Mouse (Mus musculus) heart, adult 2 months (tissue): ENCODE measurements around the gene Popdc2. TPM values are rescaled to one million over a fixed set of nuclear protein-coding genes. Genes with fewer than 3 reads are reported as not detected.
A peak's percentile ranks its signal among the peaks of the same experiment; 100 is the strongest.

Source experiments
- DNase-seq, 2 experiments: peaks; one replicate each; pipeline ENCODE4 v3.0.0; 2021
- H3K27ac ChIP-seq: fragments of 200-600 bp; 2 replicates; pipeline ENCODE4 v1.8.1; 2022
- H3K27me3 ChIP-seq: fragments of 200-500 bp; 2 replicates; pipeline ENCODE4 v1.6.1; 2012; ENCODE audit warnings: mild to moderate bottlenecking, low read length, inconsistent platforms, mixed read lengths; ENCODE audit not compliant: control insufficient read depth, insufficient read depth
- H3K36me3 ChIP-seq: fragments of 200-500 bp; 2 replicates; pipeline ENCODE4 v1.6.1; 2012; ENCODE audit warnings: low read length, inconsistent platforms; ENCODE audit not compliant: control insufficient read depth, insufficient read depth
- H3K4me1 ChIP-seq: fragments of 200-500 bp; 2 replicates; pipeline ENCODE4 v1.6.1; 2011; ENCODE audit warnings: low read length; ENCODE audit not compliant: control insufficient read depth, insufficient read depth
- H3K4me3 ChIP-seq: fragments of 200-600 bp; 2 replicates; pipeline ENCODE4 v1.8.1; 2022
- H3K79me2 ChIP-seq: fragments of 200-500 bp; replicated peaks from 2 replicates; pipeline ENCODE4 v1.6.1; 2012; ENCODE audit warnings: mild to moderate bottlenecking, inconsistent platforms, low read length, moderate library complexity, mixed read lengths; ENCODE audit not compliant: control insufficient read depth, insufficient read depth
- H3K9ac ChIP-seq: fragments of 200-500 bp; 2 replicates; pipeline ENCODE4 v1.6.1; 2012; ENCODE audit warnings: low read depth, mild to moderate bottlenecking, control low read depth, inconsistent platforms, low read length, mixed read lengths
- CTCF ChIP-seq: fragments of 200-600 bp; IDR thresholded peaks from 2 replicates; pipeline ENCODE4 v1.8.1; 2022; ENCODE audit warnings: antibody characterized with exemption, mild to moderate bottlenecking, moderate library complexity
- EP300 ChIP-seq: fragments of 200-500 bp; IDR thresholded peaks from 2 replicates; pipeline ENCODE4 v1.6.1; 2011; ENCODE audit warnings: low read depth, low read length, control low read depth; ENCODE audit not compliant: insufficient read depth
- POLR2A ChIP-seq: fragments of 200-500 bp; IDR thresholded peaks from 2 replicates; pipeline ENCODE4 v1.6.1; 2011; ENCODE audit warnings: mild to moderate bottlenecking, low read depth, low read length, control low read depth; ENCODE audit not compliant: insufficient read depth
- WGBS: fragments of 180-500 bp; shearing (Covaris S2); methylation state at CpG from one replicate; pipeline ENCODE4 v1.1.7; 2018; 5-methylcytosine and 5-hydroxymethylcytosine counted together
- intact Hi-C: fragments of 180-260 bp; cut with DNase I; formaldehyde crosslinking; loops from one replicate; pipeline ENCODE4 v1.15.1; 2025
- polyA plus RNA-seq: library from polyadenylated mRNA; depleted of rRNA; stranded (reverse); fragments of >200 nt; gene quantifications from 2 replicates; pipeline ENCODE4 v1.2.3, GENCODE M21; 2012
- total RNA-seq, 2 experiments: library from RNA; stranded (reverse); gene quantifications; 2 replicates each; pipeline ENCODE4 v1.2.3; 2021

The Popdc2 gene
- total and polyA plus RNA-seq, 3 experiments = 462 to 695 (median 476) TPM

DNA sequence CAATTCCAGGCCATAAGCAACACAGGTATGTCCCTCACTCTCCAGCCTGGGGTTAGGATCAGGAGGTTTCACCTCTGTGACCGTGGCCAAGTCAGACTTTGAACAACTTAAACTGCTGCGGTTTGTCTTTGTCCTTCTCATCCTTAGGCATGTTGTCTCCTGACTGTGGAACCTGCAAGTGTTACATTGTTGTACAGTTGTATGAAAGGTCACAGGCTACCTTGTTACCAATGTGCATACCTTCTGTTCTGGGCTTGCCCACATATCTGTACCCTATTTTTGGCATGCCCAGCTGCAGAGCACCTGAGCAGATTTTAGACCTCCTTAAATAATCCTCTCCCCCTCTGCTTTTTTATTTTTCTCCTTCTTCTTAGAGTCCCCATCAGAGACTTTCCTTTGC lies 2.8 kb upstream of the Popdc2 start:
- H3K9ac ChIP-seq = no peak overlapping the region
- no peak for DNase-seq
- no peaks in the 10 kb centered on the region for H3K79me2 ChIP-seq
- H3K36me3 ChIP-seq = peaks cover 4% of the 10 kb centered on the region; the same call in 1 of the 2 replicates
- H3K27me3 ChIP-seq = no peaks in the 10 kb centered on the region
- TF ChIP-seq POLR2A = no peak
- no peak for TF ChIP-seq EP300
- no peak overlapping the region for H3K27ac ChIP-seq
- intact Hi-C loops = no loop called here
- peaks cover 6% of the 10 kb centered on the region for H3K4me1 ChIP-seq
- WGBS = 73% methylated on average over 2 of the region's 2 CpGs
- no peak overlapping the region for H3K4me3 ChIP-seq

DNA sequence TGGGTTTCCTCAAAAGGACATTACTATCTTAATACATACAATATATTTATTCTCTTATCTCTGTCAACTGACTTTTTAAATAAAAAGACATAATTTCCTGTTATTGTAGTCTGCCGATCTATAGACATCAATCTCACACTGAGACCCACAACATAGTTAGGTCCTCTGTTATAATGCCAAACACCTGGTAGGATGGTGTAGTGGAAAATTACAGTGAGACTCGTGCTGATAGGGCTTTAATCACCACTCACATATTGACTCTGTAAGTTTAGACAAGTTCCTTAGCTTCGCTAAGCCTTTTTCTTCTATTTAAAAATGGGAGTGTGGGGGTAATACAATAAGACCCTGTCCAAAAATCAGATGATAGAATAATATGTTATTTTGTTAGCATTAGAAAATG lies 2.2 kb upstream of the Popdc2 start:
- WGBS = 44% methylated on average over 3 of the region's 3 CpGs
- no peak for DNase-seq
- Histone ChIP-seq H3K9ac (no peak overlapping the region), H3K27ac (peak overlapping the region; percentile 82), H3K36me3 (peaks cover 4% of the 10 kb centered on the region; the same call in 1 of the 2 replicates), H3K4me3 (no peak overlapping the region), H3K27me3 (no peaks in the 10 kb centered on the region), H3K4me1 (peaks cover 6% of the 10 kb centered on the region), H3K79me2 (no peaks in the 10 kb centered on the region)
- intact Hi-C loops = no loop called here
- TF ChIP-seq EP300 (no peak), POLR2A (no peak), CTCF (no peak)

DNA sequence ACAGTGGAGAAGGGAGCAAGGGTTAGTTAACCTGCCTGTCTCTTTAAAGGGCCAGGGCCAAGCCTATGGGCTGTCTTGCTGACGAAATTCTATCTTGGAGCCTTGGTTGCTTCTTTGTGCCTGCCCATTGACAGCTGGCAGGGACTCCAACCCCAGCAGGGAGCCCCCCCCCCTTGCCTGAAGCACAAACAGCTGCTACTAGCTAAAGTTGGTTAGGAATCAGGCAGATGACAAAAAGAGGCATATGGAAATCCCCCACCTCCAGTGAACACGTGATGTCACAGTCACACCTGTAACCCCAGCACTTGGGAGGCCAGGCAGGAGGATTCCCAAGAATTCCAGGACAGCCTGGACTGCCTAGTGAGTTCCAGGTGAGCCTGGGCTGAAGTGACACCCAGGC lies 1.7 kb upstream of the Popdc2 start:
- peak in 1 of 2 experiments; percentile 31 for DNase-seq
- Histone ChIP-seq H3K4me3 (no peak overlapping the region), H3K27me3 (no peaks in the 10 kb centered on the region), H3K9ac (no peak overlapping the region), H3K4me1 (peaks cover 6% of the 10 kb centered on the region), H3K36me3 (peaks cover 4% of the 10 kb centered on the region; the same call in 1 of the 2 replicates), H3K27ac (peak overlapping the region; percentile 82), H3K79me2 (no peaks in the 10 kb centered on the region)
- WGBS = 45% methylated on average over 2 of the region's 2 CpGs
- intact Hi-C loops = no loop called here
- no peak for TF ChIP-seq POLR2A
- no peak for TF ChIP-seq EP300
- no peak for TF ChIP-seq CTCF

DNA sequence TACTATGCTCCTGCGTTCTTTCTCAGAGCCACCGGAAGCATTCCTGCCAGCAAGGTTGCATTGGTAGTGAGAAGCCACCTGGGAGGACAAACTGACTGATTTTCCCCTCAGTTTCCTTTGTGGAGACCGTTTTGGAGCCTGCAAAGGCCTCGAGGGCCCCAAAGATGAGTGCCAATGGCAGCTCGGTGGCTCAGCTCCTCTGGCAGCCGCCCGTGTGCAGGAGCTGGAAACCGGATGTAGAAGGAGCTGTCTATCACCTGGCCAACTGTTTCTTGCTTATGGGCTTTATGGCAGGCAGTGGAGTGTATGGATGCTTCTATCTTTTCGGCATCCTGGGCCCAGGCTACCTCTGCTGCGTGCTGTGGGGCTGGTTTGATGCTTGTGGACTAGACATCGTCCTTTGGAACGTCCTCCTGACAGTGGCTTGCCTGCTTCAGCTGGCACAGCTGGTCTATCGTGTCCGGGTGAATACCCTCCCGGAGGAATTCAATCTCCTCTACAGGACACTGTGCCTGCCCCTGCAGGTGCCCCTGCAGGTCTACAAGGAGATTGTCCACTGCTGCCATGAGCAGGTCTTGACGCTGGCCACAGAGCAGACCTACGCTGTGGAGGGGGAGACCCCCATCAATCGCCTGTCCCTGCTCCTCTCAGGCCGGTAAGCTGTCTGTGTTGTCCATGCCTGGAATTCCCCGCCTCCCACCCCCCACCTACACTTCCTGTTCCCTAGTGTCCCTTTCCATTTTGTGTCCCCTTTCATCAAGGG lies 665 bp downstream of the Popdc2 start:
- peak overlapping the region; percentile 77 for H3K9ac ChIP-seq
- 32% methylated on average over 20 of the region's 20 CpGs for WGBS

DNA sequence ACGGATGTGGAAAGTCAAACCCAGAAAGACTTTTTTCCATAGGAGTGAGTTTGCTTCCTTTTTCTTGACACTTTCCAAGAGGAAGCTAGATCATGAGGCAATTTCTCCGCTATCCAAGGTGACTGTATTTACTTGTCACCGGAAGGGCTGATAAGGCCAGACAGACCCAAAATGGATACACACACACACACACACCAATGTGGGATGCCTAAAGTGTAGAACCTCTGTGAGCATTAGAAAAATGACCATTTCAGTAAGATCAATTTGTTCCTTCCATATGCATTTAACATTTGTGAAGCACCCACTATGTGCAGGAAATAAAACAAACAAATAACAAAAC lies 1.2 kb downstream of the Popdc2 start:
- no peak for DNase-seq
- Histone ChIP-seq H3K27me3 (no peaks in the 10 kb centered on the region), H3K4me3 (peak overlapping the region; percentile 56), H3K79me2 (no peaks in the 10 kb centered on the region), H3K27ac (peak overlapping the region; percentile 89), H3K9ac (peak overlapping the region; percentile 77), H3K4me1 (peaks cover 3% of the 10 kb centered on the region), H3K36me3 (no peaks in the 10 kb centered on the region)
- WGBS = 13% methylated on average over 3 of the region's 3 CpGs
- intact Hi-C loops = no loop called here
- TF ChIP-seq POLR2A (0 out of 2 replicates have a peak, but pooled peaks have one; percentile 5), CTCF (no peak)

More for the DNA sequence above, 665 bp downstream of the Popdc2 start:
- Histone ChIP-seq H3K4me3 (peak overlapping the region; percentile 56), H3K36me3 (no peaks in the 10 kb centered on the region), H3K27me3 (no peaks in the 10 kb centered on the region), H3K4me1 (peaks cover 3% of the 10 kb centered on the region), H3K79me2 (no peaks in the 10 kb centered on the region), H3K27ac (peak overlapping the region; percentile 89)
- intact Hi-C loops = loop anchor here (1.0 kb wide), 1 partner anchor 12 kb away; no protein-coding TSS in a partner anchor
- TF ChIP-seq EP300 = no peak
- TF ChIP-seq POLR2A = 0 out of 2 replicates have a peak, but pooled peaks have one; percentile 19
- peak in 1 of 2 experiments; percentile 41 for DNase-seq

DNA sequence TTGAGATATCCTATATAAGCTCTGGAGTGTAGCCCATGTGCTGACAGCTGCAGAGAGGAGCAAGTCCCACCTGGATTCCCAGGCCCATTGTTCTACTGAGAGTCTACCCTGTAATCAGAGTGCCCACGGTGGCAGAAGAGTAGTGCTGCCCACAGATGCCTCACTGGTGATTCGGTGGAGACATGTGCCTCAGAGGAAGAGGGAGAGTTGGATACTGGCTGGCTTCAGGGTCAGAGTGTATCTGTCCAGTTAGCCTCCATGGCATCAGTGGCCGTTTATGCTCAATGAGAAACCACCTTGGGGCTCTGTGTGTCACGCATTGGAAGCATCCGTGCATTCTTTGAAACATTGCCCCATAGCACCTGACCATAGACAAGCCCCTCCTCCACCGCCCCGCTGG lies 1.6 kb downstream of the Popdc2 start:
- 0 out of 2 replicates have a peak, but pooled peaks have one; percentile 14 for TF ChIP-seq POLR2A
- no peak for TF ChIP-seq CTCF
- peak overlapping the region; percentile 77 for H3K9ac ChIP-seq
- peaks cover 6% of the 10 kb centered on the region for H3K4me1 ChIP-seq
- H3K27me3 ChIP-seq = no peaks in the 10 kb centered on the region
- DNase-seq = no peak
- peak overlapping the region; percentile 89 for H3K27ac ChIP-seq
- intact Hi-C loops = no loop called here
- H3K4me3 ChIP-seq = peak overlapping the region; percentile 56
- 33% methylated on average over 7 of the region's 7 CpGs for WGBS
- H3K79me2 ChIP-seq = no peaks in the 10 kb centered on the region
- H3K36me3 ChIP-seq = no peaks in the 10 kb centered on the region
